Mouse (Mus musculus) adrenal gland, adult 8-10 months (tissue): ENCODE measurements around the gene Stk38. TPM values are rescaled to one million over a fixed set of nuclear protein-coding genes. Genes with fewer than 3 reads are reported as not detected.

Source experiments
- DNase-seq: peaks from one replicate; pipeline ENCODE4 v3.0.0; 2022
- total RNA-seq, 4 experiments: library from RNA; stranded (reverse); gene quantifications; 2 replicates each; pipeline ENCODE4 v1.2.4; 2022

Stk38 gene
- total RNA-seq, 4 experiments from 2014 or later: 57.3 to 84.7 (median 68.7) TPM

DNA sequence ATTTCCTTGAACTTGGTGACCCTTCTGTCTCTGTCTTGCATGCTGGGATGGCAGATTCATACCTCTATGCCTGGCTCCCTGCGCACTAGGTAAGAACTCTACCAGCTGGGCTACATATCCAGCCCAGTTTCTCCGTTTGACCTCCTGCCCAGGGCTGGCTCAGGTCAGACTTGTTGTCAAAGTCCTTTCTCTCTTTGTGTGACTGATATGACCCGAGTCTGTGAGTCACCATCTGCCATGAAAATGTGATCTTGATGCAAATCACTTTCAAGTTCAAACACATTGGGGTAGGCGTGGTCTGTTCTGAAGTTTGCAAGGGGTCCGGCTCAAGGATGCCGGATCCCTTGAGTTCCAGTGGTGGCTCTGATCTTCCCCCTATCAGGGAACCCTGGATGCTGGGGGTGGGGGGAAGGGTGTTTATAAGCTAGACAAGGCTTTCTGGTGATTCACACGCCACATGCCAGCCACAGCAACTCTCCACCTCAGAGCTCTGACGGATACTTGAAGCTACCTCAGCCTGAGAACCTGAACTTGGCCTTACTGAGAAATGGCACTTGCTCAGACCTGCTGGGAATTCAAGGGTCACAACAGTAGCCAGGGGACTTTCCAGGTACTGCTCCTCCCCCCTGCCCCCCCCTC, 82.7 kb downstream of the Stk38 start:
- no peak for DNase-seq

DNA sequence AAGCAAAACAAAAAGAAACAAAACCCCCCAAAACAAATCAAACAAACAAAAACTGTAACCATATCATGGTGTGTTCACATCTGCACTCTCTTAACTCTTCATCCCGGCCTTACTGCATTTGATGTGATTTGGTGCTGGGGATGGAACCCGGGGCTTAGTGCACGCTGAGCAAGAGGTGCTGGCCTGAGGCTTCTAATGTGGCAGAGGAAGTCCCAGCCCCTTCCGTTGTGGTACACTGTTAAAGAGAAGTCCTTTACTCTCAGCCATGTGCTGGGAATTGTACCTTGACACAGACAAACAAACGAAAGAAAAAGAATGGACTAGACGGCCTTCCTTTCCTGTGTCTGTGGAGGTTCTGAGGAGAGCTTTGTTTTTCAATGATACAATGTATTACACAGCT, 85.7 kb downstream of the Stk38 start:
- DNase-seq: no peak

DNA sequence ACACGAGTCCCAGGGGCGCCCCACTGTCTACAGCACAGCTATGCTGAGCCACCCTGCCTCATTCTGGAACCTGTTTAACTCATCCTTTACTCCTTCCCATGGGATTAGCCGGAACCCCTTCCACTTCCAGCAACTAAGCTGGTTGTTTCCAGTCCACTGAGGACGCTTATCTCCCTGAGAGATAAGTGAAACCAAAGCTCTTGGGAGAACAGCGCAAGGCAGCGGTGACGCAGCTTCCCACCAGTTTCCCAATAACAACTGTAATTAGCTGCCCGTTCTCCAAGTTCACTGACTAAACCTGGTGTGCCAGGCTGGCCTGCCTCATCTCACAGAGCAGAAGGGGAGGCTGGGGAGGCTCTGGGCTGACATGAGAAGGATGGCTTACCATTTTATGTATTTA, 86.7 kb downstream of the Stk38 start:
- no peak for DNase-seq

Other genes starting within 250 kb of the Stk38 start
- gene Mapk13, start 238.7 kb downstream of the Stk38 start, total RNA-seq: 100 to 1,000 TPM; 128 to 457 (median 281) TPM
- 10 to 100 TPM; 75.6 to 83.4 (median 77.1) TPM for gene Brpf3, start 206.9 kb downstream of the Stk38 start, total RNA-seq
- gene Pnpla1, start 149.6 kb downstream of the Stk38 start, total RNA-seq: under 1 TPM in 2 of 4 experiments, not detected in 2; 0.12 to 0.18 TPM
- under 1 TPM in 1 of 4 experiments, not detected in 3; 0.05 TPM for gene 4930539E08Rik, start 92.7 kb downstream of the Stk38 start, total RNA-seq
- gene Pxt1, start 64.2 kb downstream of the Stk38 start, total RNA-seq: not detected
- gene Kctd20, start 56.0 kb downstream of the Stk38 start, total RNA-seq: 10 to 100 TPM; 42.6 to 51.5 (median 45.9) TPM
- 100 to 1,000 TPM in 3 of 4 experiments, 10 to 100 TPM in 1; 89.9 to 176 (median 144) TPM for gene Srsf3, start 24.6 kb upstream of the Stk38 start, total RNA-seq
- 10 to 100 TPM; 17.3 to 29.4 (median 24.6) TPM for gene Cdkn1a, start 83.0 kb upstream of the Stk38 start, total RNA-seq
- gene Rab44, start 106.2 kb upstream of the Stk38 start, total RNA-seq: under 1 TPM; 0.15 to 0.87 (median 0.39) TPM
- under 1 TPM; 0.22 to 0.52 (median 0.37) TPM for gene Cpne5, start 230.2 kb upstream of the Stk38 start, total RNA-seq